Mouse (Mus musculus) heart, embryonic 15.5 days (tissue): ENCODE measurements at regions not wholly inside any gene's neighbourhood (a gene's known extent, or its start where the extent isn't known, plus 50 kb on each side); places are given as distances from the start of the nearest gene placed in this dataset.

Experiments
- ATAC-seq: fragments of 200-750 bp; cut with Nextera tagmentation; replicated peaks from 2 replicates; pipeline ENCODE4 v1.8.0; 2017; ENCODE audit warnings: low read depth, moderate TSS enrichment; ENCODE audit not compliant: insufficient number of reproducible peaks, insufficient read depth, low FRiP score
- H3K27ac ChIP-seq: fragments of 300-500 bp; sonication (generic); 2 replicates; pipeline ENCODE4 v1.5.1; 2015; ENCODE audit warnings: mild to moderate bottlenecking, inconsistent platforms
- H3K27me3 ChIP-seq: fragments of 300-500 bp; sonication (generic); 2 replicates; pipeline ENCODE4 v1.6.1; 2015; ENCODE audit warnings: inconsistent platforms
- H3K36me3 ChIP-seq: fragments of 300-500 bp; sonication (generic); 2 replicates; pipeline ENCODE4 v1.6.1; 2015; ENCODE audit warnings: mild to moderate bottlenecking, inconsistent platforms
- H3K4me1 ChIP-seq: fragments of 300-500 bp; sonication (generic); replicated peaks from 2 replicates; pipeline ENCODE4 v1.6.1; 2015; ENCODE audit warnings: inconsistent platforms
- H3K4me2 ChIP-seq: fragments of 300-500 bp; sonication (generic); 2 replicates; pipeline ENCODE4 v1.6.1; 2015; ENCODE audit warnings: inconsistent platforms, mild to moderate bottlenecking, moderate library complexity
- H3K4me3 ChIP-seq: fragments of 300-500 bp; sonication (generic); 2 replicates; pipeline ENCODE4 v1.5.1; 2015; ENCODE audit warnings: mild to moderate bottlenecking, inconsistent platforms
- H3K9ac ChIP-seq: fragments of 300-500 bp; sonication (generic); 2 replicates; pipeline ENCODE4 v1.6.1; 2015; ENCODE audit warnings: mild to moderate bottlenecking, inconsistent platforms
- H3K9me3 ChIP-seq: fragments of 300-500 bp; sonication (generic); replicated peaks from 2 replicates; pipeline ENCODE4 v1.6.1; 2016; ENCODE audit warnings: inconsistent platforms
- WGBS: fragments of 180-500 bp; shearing (Covaris S2); methylation state at CpG from one replicate; pipeline ENCODE4 v1.1.7; 2015; ENCODE audit warnings: mixed read lengths; 5-methylcytosine and 5-hydroxymethylcytosine counted together

GRCm38 (mm10) chr16:30852595-30852994, 228.6 kb downstream of the Xxylt1 start:
- H3K4me2 ChIP-seq: no peak overlapping the region
- WGBS: 74% methylated on average over 1 of the region's 1 CpGs
- no peak overlapping the region for H3K9ac ChIP-seq
- H3K27me3 ChIP-seq: no peaks in the 10 kb centered on the region
- no peak overlapping the region for H3K27ac ChIP-seq
- no peaks in the 10 kb centered on the region for H3K4me1 ChIP-seq
- H3K36me3 ChIP-seq: no peaks in the 10 kb centered on the region
- no peak overlapping the region for H3K4me3 ChIP-seq
- no peaks in the 10 kb centered on the region for H3K9me3 ChIP-seq
- no peak for ATAC-seq

DNA sequence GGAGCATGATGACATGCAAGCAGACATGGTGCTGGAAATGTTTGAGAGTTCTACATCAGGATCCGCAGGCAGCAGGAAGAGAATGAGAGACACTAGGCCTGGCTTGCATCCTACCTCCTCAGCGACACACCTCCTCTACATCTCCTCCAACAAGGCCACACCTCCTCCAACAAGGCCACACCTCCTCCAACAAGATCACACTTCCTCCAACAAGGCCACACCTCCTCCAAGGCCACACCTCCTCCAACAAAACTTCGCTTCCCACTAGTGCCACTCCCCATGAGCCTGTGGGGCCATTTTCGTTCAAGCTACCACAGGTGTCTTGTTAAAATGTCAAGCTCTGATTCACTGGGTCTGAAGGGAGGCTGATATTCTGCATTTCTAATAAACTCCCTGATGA, 226.5 kb downstream of the Xxylt1 start:
- no peak for ATAC-seq

GRCm38 (mm10) chr16:30857656-30858055, 223.6 kb downstream of the Xxylt1 start:
- 70% methylated on average over 2 of the region's 2 CpGs for WGBS
- Histone ChIP-seq H3K9ac (no peak overlapping the region), H3K27me3 (no peaks in the 10 kb centered on the region), H3K4me2 (no peak overlapping the region), H3K4me3 (no peak overlapping the region), H3K9me3 (no peaks in the 10 kb centered on the region), H3K36me3 (no peaks in the 10 kb centered on the region), H3K4me1 (peaks cover 2% of the 10 kb centered on the region), H3K27ac (no peak overlapping the region)
- no peak for ATAC-seq

More for the DNA sequence above, 226.5 kb downstream of the Xxylt1 start:
- Histone ChIP-seq H3K27ac (no peak overlapping the region), H3K36me3 (no peaks in the 10 kb centered on the region), H3K4me2 (no peak overlapping the region), H3K9me3 (no peaks in the 10 kb centered on the region), H3K9ac (no peak overlapping the region), H3K4me1 (no peaks in the 10 kb centered on the region), H3K27me3 (no peaks in the 10 kb centered on the region), H3K4me3 (no peak overlapping the region)
- 73% methylated on average over 4 of the region's 4 CpGs for WGBS

DNA sequence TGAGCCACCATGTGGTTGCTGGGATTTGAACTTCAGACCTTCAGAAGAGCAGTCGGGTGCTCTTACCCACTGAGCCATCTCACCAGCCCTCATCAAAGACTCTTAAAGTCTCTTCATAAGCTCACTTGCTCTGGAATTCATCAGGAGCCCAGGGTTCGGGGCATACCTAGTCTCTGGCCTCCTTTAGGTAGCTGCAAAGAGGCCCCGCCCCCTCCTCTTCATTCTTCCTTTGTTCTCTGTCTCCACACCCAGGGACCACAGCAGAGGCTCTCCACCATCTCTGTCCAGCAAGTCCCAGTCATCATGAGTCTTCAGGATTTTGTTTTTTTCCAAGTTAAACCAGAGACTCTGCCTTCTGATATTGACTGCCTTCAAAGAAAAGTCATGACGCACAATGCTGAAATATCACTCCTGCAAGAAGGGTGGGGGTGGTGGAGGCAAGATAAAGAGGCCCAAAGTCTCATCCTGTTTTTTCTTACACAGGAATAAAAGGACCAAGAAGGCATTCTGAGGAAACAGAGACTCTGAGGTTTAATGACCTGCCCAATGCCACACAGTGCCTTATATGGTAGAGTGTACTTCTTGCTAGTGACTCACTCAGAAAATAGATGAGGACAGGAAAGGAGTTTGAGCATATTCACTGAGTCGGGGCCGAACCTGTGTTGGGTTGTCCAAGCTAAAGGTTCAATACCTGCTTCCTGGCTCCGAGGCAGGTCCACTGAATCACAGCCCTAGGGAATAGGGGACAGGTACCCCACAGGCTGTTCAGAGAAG, 211.9 kb downstream of the Xxylt1 start:
- H3K9ac ChIP-seq: no peak overlapping the region
- H3K27ac ChIP-seq: peak overlapping the region; percentile 61
- H3K9me3 ChIP-seq: no peaks in the 10 kb centered on the region
- peaks cover 16% of the 10 kb centered on the region for H3K4me1 ChIP-seq
- no peak overlapping the region for H3K4me3 ChIP-seq
- H3K36me3 ChIP-seq: no peaks in the 10 kb centered on the region
- no peak for ATAC-seq
- 80% methylated on average over 7 of the region's 7 CpGs for WGBS
- H3K27me3 ChIP-seq: no peaks in the 10 kb centered on the region
- H3K4me2 ChIP-seq: no peak overlapping the region

DNA sequence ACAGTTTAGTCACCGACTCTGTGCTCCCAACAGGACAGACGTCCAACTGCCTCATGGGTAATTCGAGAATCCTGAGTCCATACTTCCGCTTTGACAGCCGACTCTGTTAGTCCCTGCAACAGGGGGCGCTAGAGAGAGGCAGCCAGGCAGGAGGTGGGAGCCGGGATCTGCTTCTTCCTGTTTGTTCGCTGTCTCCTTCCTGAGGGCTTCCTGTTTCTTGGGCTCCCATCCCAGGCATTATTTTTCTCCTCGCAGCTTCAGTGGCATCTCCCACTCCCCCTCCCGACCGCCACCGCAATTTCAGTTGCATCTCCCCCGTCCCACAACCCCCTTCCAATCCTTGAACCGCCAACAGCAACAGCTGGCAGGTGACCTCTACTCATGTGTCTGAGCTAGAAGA, 211.1 kb downstream of the Xxylt1 start:
- Histone ChIP-seq H3K27ac (peak overlapping the region; percentile 61), H3K4me3 (no peak overlapping the region), H3K9ac (no peak overlapping the region), H3K9me3 (no peaks in the 10 kb centered on the region), H3K4me1 (peaks cover 16% of the 10 kb centered on the region), H3K36me3 (no peaks in the 10 kb centered on the region), H3K4me2 (no peak overlapping the region), H3K27me3 (no peaks in the 10 kb centered on the region)
- WGBS: 61% methylated on average over 14 of the region's 14 CpGs
- no peak for ATAC-seq

GRCm38 (mm10) chr16:30870676-30871075, 210.6 kb downstream of the Xxylt1 start:
- WGBS: 22% methylated on average over 2 of the region's 2 CpGs
- Histone ChIP-seq H3K4me3 (no peak overlapping the region), H3K9ac (no peak overlapping the region), H3K4me2 (no peak overlapping the region), H3K36me3 (no peaks in the 10 kb centered on the region), H3K27ac (peak overlapping the region; percentile 23; the same call in 1 of the 2 replicates), H3K27me3 (no peaks in the 10 kb centered on the region), H3K4me1 (peaks cover 16% of the 10 kb centered on the region), H3K9me3 (no peaks in the 10 kb centered on the region)
- ATAC-seq: no peak

DNA sequence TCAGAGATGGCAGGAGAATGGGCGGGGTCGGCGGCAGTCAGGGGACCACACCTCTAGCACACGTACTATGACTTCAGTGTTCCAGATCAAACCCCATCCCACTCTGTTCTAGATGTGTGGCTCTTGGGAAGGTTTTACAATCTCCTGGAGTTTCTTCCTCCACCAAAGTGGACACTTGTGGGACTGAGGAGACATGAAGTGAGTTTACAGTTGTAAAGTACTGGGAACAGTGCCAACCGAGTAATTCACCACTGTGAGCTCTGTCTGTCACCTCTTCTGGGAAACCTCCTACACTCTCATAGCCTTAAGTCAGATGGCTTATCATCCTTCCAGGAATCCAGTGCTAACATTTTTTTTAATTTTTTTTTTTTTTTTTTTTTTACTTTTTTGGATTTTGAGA, 209.1 kb downstream of the Xxylt1 start:
- ATAC-seq: no peak
- H3K9me3 ChIP-seq: no peaks in the 10 kb centered on the region
- no peak overlapping the region for H3K4me2 ChIP-seq
- H3K27ac ChIP-seq: no peak overlapping the region
- no peak overlapping the region for H3K4me3 ChIP-seq
- no peaks in the 10 kb centered on the region for H3K27me3 ChIP-seq
- H3K36me3 ChIP-seq: no peaks in the 10 kb centered on the region
- 71% methylated on average over 5 of the region's 5 CpGs for WGBS
- H3K9ac ChIP-seq: no peak overlapping the region
- H3K4me1 ChIP-seq: peaks cover 16% of the 10 kb centered on the region

DNA sequence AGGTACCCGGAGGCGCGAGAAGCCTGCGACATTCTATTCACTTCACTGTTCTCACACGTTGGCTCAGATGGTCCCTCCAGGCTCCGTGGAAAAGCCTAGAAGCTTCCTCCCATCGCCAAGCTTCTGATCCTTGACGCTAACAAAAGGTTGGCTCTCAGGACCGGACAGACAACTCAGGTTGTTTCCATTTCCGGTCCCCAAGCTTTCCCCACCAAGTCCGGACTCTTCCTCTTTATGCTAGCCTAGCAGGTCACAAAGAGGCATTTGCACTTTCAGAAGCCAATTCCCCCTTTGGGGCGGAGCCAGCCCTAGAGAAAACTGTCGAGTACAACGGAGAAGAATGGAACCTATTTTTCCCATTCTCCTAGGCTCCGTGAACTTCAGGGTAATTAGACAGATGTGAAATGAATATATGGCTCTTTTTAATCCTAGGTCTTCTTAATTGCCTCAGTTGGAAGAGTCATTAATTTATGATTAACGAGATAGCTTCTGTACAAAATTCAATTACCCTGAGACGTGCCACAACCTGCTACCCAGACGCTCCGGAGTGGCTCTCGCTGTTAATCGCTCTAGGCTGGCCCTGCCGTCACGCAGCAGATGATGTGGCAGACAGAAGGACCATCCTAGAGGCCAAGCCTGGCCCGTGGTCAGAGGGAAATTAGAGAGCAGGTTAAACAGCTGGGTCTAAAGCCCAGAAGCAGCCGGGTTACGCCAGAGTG, 207.6 kb downstream of the Xxylt1 start:
- Histone ChIP-seq H3K4me3 (no peak overlapping the region), H3K27ac (peak overlapping the region; percentile 21; the same call in 1 of the 2 replicates), H3K4me2 (peak overlapping the region; percentile 36), H3K27me3 (no peaks in the 10 kb centered on the region), H3K9me3 (no peaks in the 10 kb centered on the region), H3K9ac (no peak overlapping the region), H3K4me1 (peaks cover 16% of the 10 kb centered on the region), H3K36me3 (no peaks in the 10 kb centered on the region)
- ATAC-seq: no peak
- WGBS: 42% methylated on average over 26 of the region's 26 CpGs

- no peak overlapping the region for H3K4me3 ChIP-seq
- no peak overlapping the region for H3K9ac ChIP-seq
- H3K27ac ChIP-seq: no peak overlapping the region
- H3K9me3 ChIP-seq: no peaks in the 10 kb centered on the region
- H3K36me3 ChIP-seq: no peaks in the 10 kb centered on the region
- 69% methylated on average over 7 of the region's 7 CpGs for WGBS
- H3K4me1 ChIP-seq: peaks cover 13% of the 10 kb centered on the region
- H3K27me3 ChIP-seq: no peaks in the 10 kb centered on the region
- H3K4me2 ChIP-seq: no peak overlapping the region
- no peak for ATAC-seq
Measured at GRCm38 (mm10) chr16:30875235-30875829, 205.9 kb downstream of the Xxylt1 start.

GRCm38 (mm10) chr16:30878821-30879220, 202.4 kb downstream of the Xxylt1 start:
- H3K4me2 ChIP-seq: no peak overlapping the region
- no peaks in the 10 kb centered on the region for H3K9me3 ChIP-seq
- ATAC-seq: no peak
- H3K27ac ChIP-seq: no peak overlapping the region
- no peak overlapping the region for H3K4me3 ChIP-seq
- no peaks in the 10 kb centered on the region for H3K36me3 ChIP-seq
- no peaks in the 10 kb centered on the region for H3K4me1 ChIP-seq
- 62% methylated on average over 1 of the region's 1 CpGs for WGBS
- H3K27me3 ChIP-seq: no peaks in the 10 kb centered on the region; the same call in 1 of the 2 replicates
- H3K9ac ChIP-seq: no peak overlapping the region

- ATAC-seq: no peak
Measured at GRCm38 (mm10) chr16:30879878-30880277, 201.4 kb downstream of the Xxylt1 start.

More at GRCm38 (mm10) chr16:30879878-30880277, 201.4 kb downstream of the Xxylt1 start:
- no peak overlapping the region for H3K4me3 ChIP-seq
- H3K36me3 ChIP-seq: no peaks in the 10 kb centered on the region
- no peak overlapping the region for H3K9ac ChIP-seq
- no peaks in the 10 kb centered on the region for H3K9me3 ChIP-seq
- no peaks in the 10 kb centered on the region for H3K4me1 ChIP-seq
- no peak overlapping the region for H3K4me2 ChIP-seq
- WGBS: 91% methylated on average over 1 of the region's 1 CpGs
- no peaks in the 10 kb centered on the region; the same call in 1 of the 2 replicates for H3K27me3 ChIP-seq
- H3K27ac ChIP-seq: no peak overlapping the region
